Mouse (Mus musculus) thymus, postnatal 10 days (tissue): ENCODE results near the gene Mbip.

Experiments used
- DNase-seq, 2 experiments: peaks; one replicate each; pipeline ENCODE4 v3.0.0; 2021; ENCODE audit warnings: low spot score in 2 of 2

The Mbip gene

GRCm38 (mm10) chr12:56295160-56295559, 50.5 kb downstream of the Mbip start:
- DNase-seq, result no peak

DNA sequence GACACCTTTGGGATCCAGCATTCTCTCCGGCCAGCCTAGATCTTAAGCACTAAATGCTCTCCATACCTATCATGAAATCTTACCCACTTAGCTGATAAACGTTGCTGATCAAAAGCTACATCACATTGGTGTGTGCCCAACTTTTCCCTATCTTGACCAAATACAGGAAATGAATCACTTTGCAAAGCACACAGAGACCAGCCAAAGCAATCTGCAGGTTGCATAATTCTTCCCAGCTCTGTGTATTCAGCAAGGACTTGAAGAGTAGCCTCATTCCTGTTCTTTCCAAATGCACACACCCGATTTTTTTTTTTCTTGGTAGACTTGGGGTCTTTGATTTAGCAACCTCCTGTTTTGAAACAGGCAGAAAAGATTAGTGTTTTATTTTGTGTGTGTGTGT, 57.1 kb downstream of the Mbip start:
- DNase-seq, result no peak

- no peak for DNase-seq
Observed at GRCm38 (mm10) chr12:56286828-56287227, 58.9 kb downstream of the Mbip start.

- DNase-seq, result no peak
Observed at GRCm38 (mm10) chr12:56284210-56284609, 61.5 kb downstream of the Mbip start.

- DNase-seq, result no peak
Observed at GRCm38 (mm10) chr12:56281649-56282048, 64.0 kb downstream of the Mbip start.
